Mouse (Mus musculus): ENCODE measurements around the gene Enpep. TPM values are rescaled to one million over a fixed set of nuclear protein-coding genes. Genes with fewer than 3 reads are reported as not detected.

Gene Enpep
- polyA plus RNA-seq, 1 experiment from 2014 or later: 0.08 TPM

DNA sequence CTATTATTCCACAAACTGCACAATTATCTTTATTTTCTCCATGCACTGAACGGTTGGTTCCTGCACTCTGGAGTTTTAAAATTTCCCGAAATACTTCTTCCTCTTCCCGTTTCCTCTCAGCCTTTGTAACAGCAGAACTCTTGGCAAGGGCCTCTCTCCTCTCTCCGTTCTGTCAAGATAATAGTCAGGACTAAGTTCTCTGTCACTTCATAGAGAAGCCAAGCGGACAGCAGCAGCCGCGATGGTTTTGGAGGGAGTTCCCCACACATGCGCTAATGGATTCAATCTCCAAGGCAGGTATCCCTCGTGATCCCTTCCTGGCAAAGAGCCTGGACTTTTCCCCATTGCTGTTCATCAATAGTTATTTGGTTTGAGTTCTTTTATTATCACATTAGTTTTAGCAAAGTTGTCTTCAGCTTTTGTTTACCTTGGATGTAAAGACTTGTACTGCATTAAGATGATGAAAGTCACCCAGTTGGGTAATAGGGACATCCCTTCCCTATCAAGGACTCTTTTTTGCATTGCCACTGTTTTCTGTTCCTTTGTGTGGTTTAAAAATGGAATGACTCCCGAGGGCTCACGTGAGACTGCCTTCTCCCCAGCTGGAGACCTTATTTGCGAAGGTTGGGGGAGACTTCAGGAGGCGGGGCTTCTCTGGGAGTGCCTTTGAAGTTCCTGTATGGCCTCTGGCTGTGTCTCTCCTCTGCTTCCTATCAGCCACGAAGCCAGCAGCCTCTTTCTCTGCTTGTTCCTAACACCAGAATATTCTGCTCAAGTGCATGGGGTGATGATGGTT, 6.0 kb upstream of the Enpep start:
- Histone ChIP-seq H3K4me1 (replicated peaks) (no peaks in the 10 kb centered on the region), H3K36me3 (no peaks in the 10 kb centered on the region), H3K9me3 (peaks cover 6% of the 10 kb centered on the region; the same call in 1 of the 2 replicates), H3K4me3 (no peak overlapping the region), H3K27me3 (ENCODE audit: insufficient read depth, poor library complexity, severe bottlenecking) (no peaks in the 10 kb centered on the region), H3K27ac (no peak overlapping the region)
- DNase-seq (ENCODE audit: low spot score): no peak
- WGBS: 56% methylated on average over 14 of the region's 14 CpGs

DNA sequence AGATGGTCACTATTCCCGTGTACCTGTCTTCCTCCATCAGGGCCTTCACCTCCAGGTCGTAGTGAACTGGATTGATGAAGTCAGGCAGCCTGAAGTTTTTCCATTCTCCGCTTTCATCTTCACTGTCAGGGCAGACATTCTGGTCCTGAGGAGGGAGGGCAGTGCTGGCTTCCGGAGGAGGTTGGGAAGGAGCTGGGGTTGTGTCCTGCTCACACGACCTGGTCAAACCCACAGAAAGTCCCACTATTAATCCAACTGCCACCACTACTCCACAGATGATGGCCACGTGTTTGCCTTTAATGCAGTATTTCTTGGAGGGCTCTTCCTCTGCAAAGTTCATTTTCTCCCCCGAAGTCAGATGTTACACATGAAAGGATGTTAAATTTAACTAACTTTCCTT, 378 bp downstream of the Enpep start:
- no peak overlapping the region for H3K27ac ChIP-seq
- DNase-seq (ENCODE audit: low spot score): no peak
- WGBS: 77% methylated on average over 7 of the region's 7 CpGs

GRCm38 (mm10) chr3:129331427-129331826, 1.1 kb downstream of the Enpep start:
- 96% methylated on average over 6 of the region's 6 CpGs for WGBS
- H3K4me1 ChIP-seq (replicated peaks): no peaks in the 10 kb centered on the region
- H3K36me3 ChIP-seq: no peaks in the 10 kb centered on the region
- no peaks in the 10 kb centered on the region for H3K9me3 ChIP-seq
- H3K27me3 ChIP-seq (ENCODE audit: insufficient read depth, poor library complexity, severe bottlenecking): no peaks in the 10 kb centered on the region
- H3K27ac ChIP-seq: no peak overlapping the region
- H3K4me3 ChIP-seq: no peak overlapping the region
- DNase-seq (ENCODE audit: low spot score): no peak

More for the DNA sequence above, 378 bp downstream of the Enpep start:
- Histone ChIP-seq H3K27me3 (ENCODE audit: insufficient read depth, poor library complexity, severe bottlenecking) (no peaks in the 10 kb centered on the region), H3K4me3 (no peak overlapping the region), H3K4me1 (replicated peaks) (no peaks in the 10 kb centered on the region), H3K9me3 (no peaks in the 10 kb centered on the region), H3K36me3 (no peaks in the 10 kb centered on the region)

- Histone ChIP-seq H3K27me3 (ENCODE audit: insufficient read depth, poor library complexity, severe bottlenecking) (no peaks in the 10 kb centered on the region), H3K27ac (no peak overlapping the region), H3K4me3 (no peak overlapping the region), H3K36me3 (no peaks in the 10 kb centered on the region), H3K4me1 (replicated peaks) (no peaks in the 10 kb centered on the region), H3K9me3 (no peaks in the 10 kb centered on the region)
- WGBS: 90% methylated on average over 4 of the region's 4 CpGs
- no peak for DNase-seq (ENCODE audit: low spot score)
Observed at GRCm38 (mm10) chr3:129328056-129328455, 4.5 kb downstream of the Enpep start.

DNA sequence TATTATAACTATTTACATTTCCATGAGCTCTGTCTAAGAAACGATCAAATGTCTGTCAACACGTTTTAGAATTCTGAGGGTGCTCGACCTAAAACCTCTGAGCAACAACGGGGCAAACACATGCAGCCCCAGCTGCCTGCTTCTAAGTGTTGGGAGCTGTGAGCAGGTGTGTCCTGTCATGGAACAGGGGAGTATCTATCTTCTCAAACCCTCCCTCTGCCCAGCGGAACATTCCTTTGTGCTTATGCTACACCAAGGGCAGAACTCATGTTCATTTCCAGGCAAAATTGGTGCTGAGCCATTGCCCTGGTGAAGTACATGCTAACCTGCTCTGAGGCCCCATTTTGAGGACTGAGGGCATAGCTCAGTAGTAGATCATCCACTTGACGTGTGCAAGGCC, 10.9 kb downstream of the Enpep start:
- Histone ChIP-seq H3K27me3 (ENCODE audit: insufficient read depth, poor library complexity, severe bottlenecking) (no peaks in the 10 kb centered on the region), H3K27ac (no peak overlapping the region), H3K36me3 (no peaks in the 10 kb centered on the region), H3K4me3 (no peak overlapping the region), H3K4me1 (replicated peaks) (no peaks in the 10 kb centered on the region), H3K9me3 (no peaks in the 10 kb centered on the region)
- WGBS: 87% methylated on average over 6 of the region's 6 CpGs
- no peak for DNase-seq (ENCODE audit: low spot score)

GRCm38 (mm10) chr3:129317032-129317729, 15.3 kb downstream of the Enpep start:
- H3K4me3 ChIP-seq: no peak overlapping the region
- 79% methylated on average over 17 of the region's 17 CpGs for WGBS
- H3K27ac ChIP-seq: no peak overlapping the region
- no peaks in the 10 kb centered on the region for H3K27me3 ChIP-seq (ENCODE audit: insufficient read depth, poor library complexity, severe bottlenecking)
- H3K36me3 ChIP-seq: no peaks in the 10 kb centered on the region
- no peak for DNase-seq (ENCODE audit: low spot score)
- H3K4me1 ChIP-seq (replicated peaks): no peaks in the 10 kb centered on the region
- no peaks in the 10 kb centered on the region for H3K9me3 ChIP-seq

DNA sequence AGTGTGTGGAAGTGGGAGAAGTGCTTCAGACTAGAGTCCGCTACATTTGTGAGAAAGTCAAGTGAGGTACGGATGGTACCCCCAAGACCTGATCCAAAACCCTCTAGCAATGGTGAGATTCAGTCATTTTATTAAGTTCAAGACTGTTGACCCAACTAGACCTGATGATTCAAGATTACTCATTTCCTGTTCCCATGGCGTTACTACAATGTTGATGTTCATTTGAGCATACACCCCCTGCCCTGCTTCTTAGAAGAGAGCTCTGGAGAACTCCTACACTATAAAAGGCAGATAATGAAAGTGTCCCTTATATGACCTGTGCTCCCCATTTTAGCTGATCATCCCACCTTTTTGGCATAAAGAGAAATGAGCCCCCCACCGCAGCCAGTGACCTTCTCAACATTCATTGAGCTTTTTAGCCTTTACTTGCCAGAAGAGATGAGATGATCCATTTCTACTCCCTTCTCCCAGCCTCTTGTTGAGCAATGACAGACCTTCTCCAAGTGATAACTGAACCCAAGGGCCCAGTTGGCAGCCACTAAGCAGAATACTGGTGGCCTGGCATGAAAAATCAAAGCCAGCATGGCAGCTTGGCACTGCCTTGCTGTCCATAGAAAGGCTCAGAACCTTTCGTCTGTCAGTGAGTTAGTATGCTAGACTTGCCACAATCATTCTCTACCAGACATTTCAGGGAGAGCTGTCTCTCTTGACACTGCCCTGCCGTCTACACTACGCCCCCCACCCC, 18.7 kb downstream of the Enpep start:
- 92% methylated on average over 7 of the region's 7 CpGs for WGBS
- no peak overlapping the region for H3K27ac ChIP-seq

DNA sequence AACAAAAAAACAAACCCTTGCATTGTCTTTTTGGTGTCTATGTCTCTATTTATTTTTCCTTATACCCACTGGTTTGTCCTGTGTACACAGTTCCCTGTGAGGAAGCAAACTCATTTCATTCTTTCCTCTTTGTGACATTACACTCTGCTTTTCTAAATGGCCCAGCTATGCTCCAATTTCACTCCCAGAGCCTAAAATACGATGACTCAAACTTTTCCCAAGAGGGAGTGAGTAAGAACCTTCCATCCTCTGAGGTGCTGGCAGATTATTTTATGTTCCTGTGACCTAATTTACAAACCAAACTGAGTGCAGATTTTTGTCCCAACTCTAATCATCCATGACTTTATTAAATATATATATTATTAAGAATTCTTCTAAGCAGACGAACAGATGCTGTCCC, 19.3 kb downstream of the Enpep start:
- DNase-seq (ENCODE audit: low spot score): no peak

More for the DNA sequence above, 18.7 kb downstream of the Enpep start:
- H3K36me3 ChIP-seq: no peaks in the 10 kb centered on the region
- no peaks in the 10 kb centered on the region for H3K9me3 ChIP-seq
- no peaks in the 10 kb centered on the region for H3K4me1 ChIP-seq (replicated peaks)
- DNase-seq (ENCODE audit: low spot score): no peak
- H3K27me3 ChIP-seq (ENCODE audit: insufficient read depth, poor library complexity, severe bottlenecking): no peaks in the 10 kb centered on the region
- no peak overlapping the region for H3K4me3 ChIP-seq

GRCm38 (mm10) chr3:129312511-129312910, 20.0 kb downstream of the Enpep start:
- no peak for DNase-seq (ENCODE audit: low spot score)
- no peak overlapping the region for H3K4me3 ChIP-seq
- H3K27ac ChIP-seq: no peak overlapping the region
- H3K9me3 ChIP-seq: no peaks in the 10 kb centered on the region
- H3K36me3 ChIP-seq: no peaks in the 10 kb centered on the region
- no peaks in the 10 kb centered on the region for H3K4me1 ChIP-seq (replicated peaks)
- no peaks in the 10 kb centered on the region for H3K27me3 ChIP-seq (ENCODE audit: insufficient read depth, poor library complexity, severe bottlenecking)
- 93% methylated on average over 8 of the region's 8 CpGs for WGBS

More for the DNA sequence above, 19.3 kb downstream of the Enpep start:
- Histone ChIP-seq H3K4me3 (no peak overlapping the region), H3K27me3 (ENCODE audit: insufficient read depth, poor library complexity, severe bottlenecking) (no peaks in the 10 kb centered on the region), H3K36me3 (no peaks in the 10 kb centered on the region), H3K9me3 (no peaks in the 10 kb centered on the region), H3K27ac (no peak overlapping the region), H3K4me1 (replicated peaks) (no peaks in the 10 kb centered on the region)
- WGBS: 80% methylated on average over 2 of the region's 2 CpGs

DNA sequence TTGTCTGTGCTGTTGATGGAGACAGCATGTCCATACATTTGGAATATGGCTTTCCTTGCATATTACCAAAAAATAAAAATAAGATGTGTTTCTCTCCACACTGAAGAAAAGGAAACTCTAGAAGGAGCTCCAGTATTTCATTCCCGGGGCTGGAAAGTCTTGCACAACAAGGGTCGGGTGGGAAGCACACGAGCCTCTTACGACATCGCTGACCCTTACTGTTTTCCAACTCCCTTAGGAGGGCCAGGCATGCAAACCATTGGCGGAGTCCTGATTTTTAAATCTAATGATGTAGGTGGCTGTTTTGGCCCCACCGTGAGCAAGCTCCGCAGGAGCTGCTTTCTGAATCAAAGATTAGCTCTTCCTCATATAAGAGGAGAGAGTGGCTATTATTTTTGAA, 20.6 kb downstream of the Enpep start:
- Histone ChIP-seq H3K4me3 (no peak overlapping the region), H3K9me3 (no peaks in the 10 kb centered on the region), H3K27ac (no peak overlapping the region), H3K4me1 (replicated peaks) (no peaks in the 10 kb centered on the region), H3K36me3 (no peaks in the 10 kb centered on the region), H3K27me3 (ENCODE audit: insufficient read depth, poor library complexity, severe bottlenecking) (no peaks in the 10 kb centered on the region)
- 82% methylated on average over 8 of the region's 8 CpGs for WGBS
- DNase-seq (ENCODE audit: low spot score): no peak

DNA sequence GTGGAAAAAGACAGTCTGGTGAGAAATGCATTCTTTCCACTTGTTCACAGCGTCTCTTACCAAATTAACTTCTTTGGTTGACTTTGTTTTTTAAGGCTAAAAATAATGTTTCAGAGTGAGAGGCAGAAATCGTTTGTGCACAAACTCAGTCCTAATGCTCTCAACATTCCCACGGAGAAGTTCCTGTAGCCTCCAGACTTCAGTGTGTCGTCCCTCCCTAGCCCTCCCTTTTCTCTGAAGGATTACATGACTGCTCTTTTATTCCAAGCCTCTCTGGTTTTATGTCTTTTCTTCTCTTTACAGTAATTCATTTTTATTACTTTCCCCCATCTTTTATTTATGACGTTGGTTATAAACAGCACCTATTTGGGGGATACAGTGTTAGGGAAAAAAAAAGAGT, 22.6 kb downstream of the Enpep start:
- Histone ChIP-seq H3K27ac (no peak overlapping the region), H3K36me3 (no peaks in the 10 kb centered on the region), H3K9me3 (no peaks in the 10 kb centered on the region), H3K4me1 (replicated peaks) (no peaks in the 10 kb centered on the region), H3K4me3 (no peak overlapping the region), H3K27me3 (ENCODE audit: insufficient read depth, poor library complexity, severe bottlenecking) (no peaks in the 10 kb centered on the region)
- WGBS: 78% methylated on average over 5 of the region's 5 CpGs
- DNase-seq (ENCODE audit: low spot score): no peak

DNA sequence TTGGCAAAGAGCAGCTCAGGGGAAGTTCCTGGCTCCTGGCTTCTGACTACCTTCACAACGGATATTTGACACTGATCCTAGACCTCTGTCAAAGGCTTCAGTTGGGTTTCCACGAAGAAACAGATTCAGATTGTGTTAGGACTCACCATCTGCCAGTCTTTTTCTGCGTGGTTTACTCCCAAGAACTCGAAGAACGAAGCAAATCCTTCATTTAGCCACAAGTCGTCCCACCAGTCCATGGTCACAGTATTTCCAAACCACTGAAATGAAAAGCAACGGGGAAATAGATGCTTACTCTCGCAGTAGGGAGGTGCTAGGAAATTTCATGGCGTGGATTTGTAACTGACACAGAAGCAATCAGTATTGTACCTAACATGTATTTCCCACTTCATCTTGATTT, 23.6 kb downstream of the Enpep start:
- no peak for DNase-seq (ENCODE audit: low spot score)
- no peaks in the 10 kb centered on the region for H3K27me3 ChIP-seq (ENCODE audit: insufficient read depth, poor library complexity, severe bottlenecking)
- H3K4me3 ChIP-seq: no peak overlapping the region
- no peaks in the 10 kb centered on the region for H3K36me3 ChIP-seq
- H3K27ac ChIP-seq: no peak overlapping the region
- no peaks in the 10 kb centered on the region for H3K9me3 ChIP-seq
- 78% methylated on average over 9 of the region's 9 CpGs for WGBS
- H3K4me1 ChIP-seq (replicated peaks): no peaks in the 10 kb centered on the region

All from hindbrain, embryonic 10.5 days (tissue).